Mouse (Mus musculus): ENCODE results near the gene Defb23.

- no peak for TF ChIP-seq CTCF (IDR thresholded peaks at IDR 0.05; ENCODE audit: low read depth, low read length)
- no peak for TF ChIP-seq POLR2A (IDR thresholded peaks at IDR 0.05; ENCODE audit: extremely low read depth, insufficient read depth, low read length)
These were observed 16.5 kb upstream of the Defb23 start for GRCm38 (mm10) chr2:152480881-152481280.
